Mouse (Mus musculus): ENCODE results near the gene Fam193a.

Gene Fam193a

GRCm38 (mm10) chr5:34369341-34370021 is at the start of gene Fam193a:
TSS of gene Fam193a (plus strand) at chr5:34369933.
- DNase-seq: peak; percentile 98 to 99

GRCm38 (mm10) chr5:34321236-34321635 is 48.5 kb upstream of the Fam193a start:
- DNase-seq: no peak

- DNase-seq: no peak
Observed at GRCm38 (mm10) chr5:34325286-34325685, 44.4 kb upstream of the Fam193a start.

- DNase-seq: no peak
Observed at GRCm38 (mm10) chr5:34326249-34326691, 43.5 kb upstream of the Fam193a start.

- DNase-seq: peak; percentile 3 to 25
Observed at GRCm38 (mm10) chr5:34326875-34327576, 42.7 kb upstream of the Fam193a start.

- DNase-seq: no peak
Observed at GRCm38 (mm10) chr5:34330136-34330535, 39.6 kb upstream of the Fam193a start.

GRCm38 (mm10) chr5:34334081-34334480 is 35.7 kb upstream of the Fam193a start:
- no peak for DNase-seq

GRCm38 (mm10) chr5:34335539-34336096 is 34.1 kb upstream of the Fam193a start:
- DNase-seq: peak; percentile 43 to 61

- peak; percentile 99 for DNase-seq
Observed at GRCm38 (mm10) chr5:34336097-34336774, 33.5 kb upstream of the Fam193a start, which contains the start of gene Rnf4. TSS of gene Rnf4 (plus strand) at chr5:34336289.

GRCm38 (mm10) chr5:34336775-34337450 is 32.8 kb upstream of the Fam193a start:
- peak; percentile 42 to 72 for DNase-seq

- no peak for DNase-seq
Observed at GRCm38 (mm10) chr5:34340246-34340645, 29.5 kb upstream of the Fam193a start.

GRCm38 (mm10) chr5:34352084-34352631 is 17.6 kb upstream of the Fam193a start:
- no peak for DNase-seq

GRCm38 (mm10) chr5:34360261-34360660 is 9.5 kb upstream of the Fam193a start:
- no peak for DNase-seq

GRCm38 (mm10) chr5:34363115-34363514 is 6.6 kb upstream of the Fam193a start:
- DNase-seq: no peak

- DNase-seq: no peak
Observed at GRCm38 (mm10) chr5:34368551-34369290, 1.0 kb upstream of the Fam193a start.

GRCm38 (mm10) chr5:34370022-34370823 is 490 bp downstream of the Fam193a start:
- DNase-seq: peak in 1 of 2 experiments; percentile 55

GRCm38 (mm10) chr5:34370840-34371239 is 1.1 kb downstream of the Fam193a start:
- DNase-seq: no peak

- no peak for DNase-seq
Observed at GRCm38 (mm10) chr5:34372141-34372540, 2.4 kb downstream of the Fam193a start.

- no peak for DNase-seq
Observed at GRCm38 (mm10) chr5:34372541-34372940, 2.8 kb downstream of the Fam193a start.

- DNase-seq: no peak
Observed at GRCm38 (mm10) chr5:34378787-34379186, 9.1 kb downstream of the Fam193a start.

- DNase-seq: no peak
Observed at GRCm38 (mm10) chr5:34381700-34382099, 12.0 kb downstream of the Fam193a start.
